Mouse (Mus musculus) heart, embryonic 11.5 days (tissue): ENCODE measurements around the gene Rbm34. TPM values are rescaled to one million over a fixed set of nuclear protein-coding genes. Genes with fewer than 3 reads are reported as not detected.

Experiments
- ATAC-seq: fragments of 200-750 bp; cut with Nextera tagmentation; replicated peaks from 2 replicates; pipeline ENCODE4 v1.8.0; 2017; ENCODE audit warnings: moderate library complexity; ENCODE audit not compliant: insufficient number of reproducible peaks, low FRiP score, low TSS enrichment
- H3K27ac ChIP-seq: fragments of 300-500 bp; sonication (generic); 2 replicates; pipeline ENCODE4 v1.5.1; 2014; ENCODE audit warnings: mild to moderate bottlenecking, low read depth, low read length
- H3K27me3 ChIP-seq: fragments of 300-500 bp; sonication (generic); 2 replicates; pipeline ENCODE4 v1.6.1; 2014; ENCODE audit warnings: mild to moderate bottlenecking, low read length, mixed read lengths; ENCODE audit not compliant: control insufficient read depth, insufficient read depth
- H3K36me3 ChIP-seq: fragments of 300-500 bp; sonication (generic); 2 replicates; pipeline ENCODE4 v1.6.1; 2014; ENCODE audit warnings: mild to moderate bottlenecking, low read length, moderate library complexity, mixed read lengths; ENCODE audit not compliant: control insufficient read depth, insufficient read depth
- H3K4me1 ChIP-seq: fragments of 300-500 bp; sonication (generic); 2 replicates; pipeline ENCODE4 v1.6.1; 2014; ENCODE audit warnings: low read length; ENCODE audit not compliant: control insufficient read depth, insufficient read depth
- H3K4me2 ChIP-seq: fragments of 300-500 bp; sonication (generic); 2 replicates; pipeline ENCODE4 v1.6.1; 2014; ENCODE audit warnings: mild to moderate bottlenecking, moderate library complexity
- H3K4me3 ChIP-seq: fragments of 300-500 bp; sonication (generic); 2 replicates; pipeline ENCODE4 v1.5.1; 2014; ENCODE audit warnings: low read depth, low read length
- H3K9ac ChIP-seq: fragments of 300-500 bp; sonication (generic); 2 replicates; pipeline ENCODE4 v1.6.1; 2014; ENCODE audit warnings: mild to moderate bottlenecking, low read depth, low read length, moderate library complexity
- H3K9me3 ChIP-seq: fragments of 300-500 bp; sonication (generic); replicated peaks from 2 replicates; pipeline ENCODE4 v1.6.1; 2016; ENCODE audit warnings: low read length; ENCODE audit not compliant: control insufficient read depth
- WGBS: fragments of 180-500 bp; shearing (Covaris S2); extraction: QIAGEN DNeasy Blood & Tissue Kit; methylation state at CpG from one replicate; pipeline ENCODE4 v1.1.7; 2014; ENCODE audit not compliant: insufficient replicate concordance; 5-methylcytosine and 5-hydroxymethylcytosine counted together
- polyA plus RNA-seq: library from polyadenylated mRNA; unstranded; fragments of >200 nt; fragmentation: Nextera tagmentation; extraction: Ambion mirVana; gene quantifications from 2 replicates; pipeline ENCODE4 v1.2.1, GENCODE M21; 2014

Gene Rbm34
- polyA plus RNA-seq, 1 experiment from 2014 or later = 15.6 TPM

DNA sequence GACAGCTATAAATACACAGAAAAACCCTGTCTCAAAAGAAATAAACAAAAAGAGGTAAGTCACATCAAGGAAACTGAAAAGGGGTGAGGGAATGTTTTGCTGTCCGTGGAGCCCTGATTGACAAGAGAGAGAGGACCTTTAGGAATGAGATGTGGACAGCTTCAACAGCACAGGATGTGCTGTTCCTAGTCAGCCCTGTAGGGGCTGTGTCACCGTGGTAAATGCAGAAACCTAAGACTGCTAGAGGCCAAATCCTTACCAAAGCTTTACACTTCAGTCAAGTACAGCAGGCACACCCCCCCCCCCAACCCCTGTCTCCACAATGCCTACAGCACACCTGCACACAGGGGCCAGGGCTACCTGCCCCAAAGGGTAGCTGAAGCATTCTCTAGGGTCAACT lies 39.2 kb downstream of the Rbm34 start:
- H3K27ac ChIP-seq = no peak overlapping the region
- no peak overlapping the region for H3K9ac ChIP-seq
- H3K4me1 ChIP-seq = peaks cover 9% of the 10 kb centered on the region; the same call in 1 of the 2 replicates
- ATAC-seq = no peak
- H3K4me3 ChIP-seq = no peak overlapping the region
- H3K9me3 ChIP-seq = no peaks in the 10 kb centered on the region
- WGBS = 26% methylated on average over 2 of the region's 2 CpGs
- H3K27me3 ChIP-seq = no peaks in the 10 kb centered on the region
- no peak overlapping the region for H3K4me2 ChIP-seq
- H3K36me3 ChIP-seq = peaks cover 19% of the 10 kb centered on the region

DNA sequence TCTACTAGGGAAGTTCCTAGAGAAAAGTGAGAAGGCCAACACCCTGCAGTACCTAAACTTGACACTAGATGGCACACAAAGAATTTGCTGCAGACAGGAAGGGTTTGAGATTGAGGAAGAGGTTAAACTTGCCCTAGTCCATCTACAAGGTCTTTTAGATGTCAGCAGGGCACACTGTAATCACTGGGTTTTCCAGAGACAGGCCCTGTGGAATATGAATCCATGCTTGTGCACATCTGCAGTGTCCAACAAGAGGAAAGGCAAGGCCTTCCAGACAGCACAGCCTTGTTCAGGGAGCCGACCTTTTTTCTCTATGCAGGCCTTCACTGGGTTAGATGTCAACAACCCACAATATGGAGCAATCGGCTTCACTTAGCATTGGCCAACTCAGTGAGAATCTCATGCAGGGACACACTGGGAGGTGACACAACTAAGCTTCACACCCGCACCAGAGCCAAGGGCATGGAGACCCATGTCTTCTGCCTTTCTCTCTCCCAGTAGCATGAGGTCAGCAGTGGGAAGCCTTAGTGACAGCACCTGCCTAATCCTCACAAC lies 41.2 kb downstream of the Rbm34 start:
- Histone ChIP-seq H3K27ac (no peak overlapping the region), H3K27me3 (no peaks in the 10 kb centered on the region), H3K4me3 (no peak overlapping the region), H3K4me2 (no peak overlapping the region), H3K36me3 (peaks cover 10% of the 10 kb centered on the region; the same call in 1 of the 2 replicates), H3K9ac (no peak overlapping the region), H3K4me1 (peaks cover 9% of the 10 kb centered on the region; the same call in 1 of the 2 replicates), H3K9me3 (no peaks in the 10 kb centered on the region)
- no peak for ATAC-seq
- 70% methylated on average over 3 of the region's 3 CpGs for WGBS

GRCm38 (mm10) chr8:126928755-126929505 lies 41.9 kb downstream of the Rbm34 start:
- no peaks in the 10 kb centered on the region for H3K9me3 ChIP-seq
- no peaks in the 10 kb centered on the region for H3K27me3 ChIP-seq
- 0 out of 2 replicates have a peak, but pooled peaks have one; percentile 25 for ATAC-seq
- H3K4me2 ChIP-seq = no peak overlapping the region
- H3K9ac ChIP-seq = no peak overlapping the region
- no peak overlapping the region for H3K27ac ChIP-seq
- 85% methylated on average over 10 of the region's 10 CpGs for WGBS
- no peak overlapping the region for H3K4me3 ChIP-seq
- peaks cover 9% of the 10 kb centered on the region; the same call in 1 of the 2 replicates for H3K36me3 ChIP-seq
- H3K4me1 ChIP-seq = peaks cover 9% of the 10 kb centered on the region; the same call in 1 of the 2 replicates

- H3K9ac ChIP-seq = no peak overlapping the region
- H3K4me2 ChIP-seq = no peak overlapping the region
- no peaks in the 10 kb centered on the region for H3K9me3 ChIP-seq
- H3K4me3 ChIP-seq = no peak overlapping the region
- H3K36me3 ChIP-seq = peaks cover 5% of the 10 kb centered on the region; the same call in 1 of the 2 replicates
- no peak for ATAC-seq
- no peak overlapping the region for H3K27ac ChIP-seq
- no peaks in the 10 kb centered on the region for H3K27me3 ChIP-seq
- peaks cover 9% of the 10 kb centered on the region; the same call in 1 of the 2 replicates for H3K4me1 ChIP-seq
Observed at GRCm38 (mm10) chr8:126928028-126928427, 42.8 kb downstream of the Rbm34 start.

GRCm38 (mm10) chr8:126927058-126927457 lies 43.8 kb downstream of the Rbm34 start:
- H3K9ac ChIP-seq = no peak overlapping the region
- WGBS = 47% methylated on average over 1 of the region's 1 CpGs
- no peak for ATAC-seq

DNA sequence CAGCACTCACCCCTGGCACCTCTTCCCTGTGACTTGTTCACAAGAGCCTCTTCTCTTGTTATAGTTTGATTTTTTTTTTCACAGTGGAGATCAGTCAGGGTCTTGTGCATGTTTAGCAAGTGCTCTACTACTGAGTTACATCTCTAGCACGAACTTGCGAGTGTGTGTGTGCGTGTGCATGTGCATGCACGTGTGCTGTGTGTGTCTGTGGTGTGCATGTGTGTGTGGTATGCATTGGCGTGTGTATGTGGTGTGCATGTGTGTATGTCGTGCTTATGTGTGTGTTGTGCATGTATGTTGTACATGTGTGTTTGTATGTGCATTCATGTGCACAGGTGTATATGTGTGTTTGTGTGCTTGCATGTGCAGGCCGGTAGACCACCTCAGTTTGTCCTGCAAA lies 47.9 kb downstream of the Rbm34 start:
- WGBS = 89% methylated on average over 7 of the region's 7 CpGs
- ATAC-seq = no peak
- Histone ChIP-seq H3K27ac (no peak overlapping the region), H3K27me3 (no peaks in the 10 kb centered on the region), H3K9me3 (no peaks in the 10 kb centered on the region), H3K4me1 (peaks cover 13% of the 10 kb centered on the region), H3K9ac (no peak overlapping the region), H3K36me3 (0 out of 2 replicates have a peak, but pooled peaks cover 3% of the 10 kb centered on the region), H3K4me2 (no peak overlapping the region), H3K4me3 (no peak overlapping the region)

More at GRCm38 (mm10) chr8:126927058-126927457, 43.8 kb downstream of the Rbm34 start:
- Histone ChIP-seq H3K27me3 (no peaks in the 10 kb centered on the region), H3K4me1 (peaks cover 6% of the 10 kb centered on the region; the same call in 1 of the 2 replicates), H3K4me3 (no peak overlapping the region), H3K36me3 (0 out of 2 replicates have a peak, but pooled peaks cover 5% of the 10 kb centered on the region), H3K4me2 (no peak overlapping the region), H3K27ac (no peak overlapping the region), H3K9me3 (no peaks in the 10 kb centered on the region)

GRCm38 (mm10) chr8:126921432-126921831 lies 49.4 kb downstream of the Rbm34 start:
- no peak overlapping the region for H3K4me2 ChIP-seq
- H3K9ac ChIP-seq = no peak overlapping the region
- 0 out of 2 replicates have a peak, but pooled peaks cover 3% of the 10 kb centered on the region for H3K36me3 ChIP-seq
- no peaks in the 10 kb centered on the region for H3K9me3 ChIP-seq
- H3K27me3 ChIP-seq = no peaks in the 10 kb centered on the region
- 92% methylated on average over 3 of the region's 3 CpGs for WGBS
- no peak for ATAC-seq
- H3K4me1 ChIP-seq = peaks cover 18% of the 10 kb centered on the region
- H3K4me3 ChIP-seq = no peak overlapping the region
- no peak overlapping the region for H3K27ac ChIP-seq

- 0 out of 2 replicates have a peak overlapping the region, but pooled peaks have one; percentile 28 for H3K9ac ChIP-seq
- no peak overlapping the region for H3K4me3 ChIP-seq
- H3K36me3 ChIP-seq = 0 out of 2 replicates have a peak, but pooled peaks cover 3% of the 10 kb centered on the region
- peaks cover 18% of the 10 kb centered on the region for H3K4me1 ChIP-seq
- WGBS = 17% methylated on average over 3 of the region's 3 CpGs
- no peaks in the 10 kb centered on the region for H3K27me3 ChIP-seq
- peak overlapping the region; percentile 59; the same call in 1 of the 2 replicates for H3K27ac ChIP-seq
- no peak; the same call in 1 of the 2 replicates for ATAC-seq
- no peaks in the 10 kb centered on the region for H3K9me3 ChIP-seq
- no peak overlapping the region; the same call in 1 of the 2 replicates for H3K4me2 ChIP-seq
Observed at GRCm38 (mm10) chr8:126920845-126921244, 50.0 kb downstream of the Rbm34 start.
